ENCODE assay signal across 8 mouse cellular contexts in genomic region chr5:22746533-22747021, GRCm38 (mm10). TPM values are rescaled to one million over a fixed set of nuclear protein-coding genes. Genes with fewer than 3 reads are reported as not detected.
A peak's percentile ranks its signal among the peaks of the same experiment; 100 is the strongest.
DNase-seq lines count a peak whose midpoint lies in the region; ATAC-seq and TF ChIP-seq lines count a peak whose summit lies in the region.

No protein-coding gene starts in this region.

- H3K27me3 ChIP-seq in kidney, embryonic 14.5 days (ENCODE audit: control insufficient read depth, insufficient read depth, low read length): peaks cover 33% of the 10 kb centered on the region
- H3K27me3 ChIP-seq in embryonic facial prominence, embryonic 14.5 days (replicated peaks; ENCODE audit: control insufficient read depth, insufficient read depth, low read length): peaks cover 50% of the 10 kb centered on the region
- peaks cover 56% of the 10 kb centered on the region for H3K27me3 ChIP-seq in limb, embryonic 15.5 days
- H3K27me3 ChIP-seq in thymus, adult 2 months (ENCODE audit: control insufficient read depth, insufficient read depth, low read length): peaks cover 6% of the 10 kb centered on the region; the same call in 1 of the 2 replicates

- TF ChIP-seq POLR2A in thymus, adult 2 months (IDR thresholded peaks at IDR 0.05; ENCODE audit: control insufficient read depth, extremely low read depth, insufficient read depth, low read length, poor library complexity): no peak

- H3K36me3 ChIP-seq in kidney, embryonic 14.5 days (ENCODE audit: control insufficient read depth, insufficient read depth, low read length): no peaks in the 10 kb centered on the region
- H3K36me3 ChIP-seq in embryonic facial prominence, embryonic 14.5 days (ENCODE audit: control insufficient read depth, insufficient read depth, low read length): no peaks in the 10 kb centered on the region
- no peaks in the 10 kb centered on the region for H3K36me3 ChIP-seq in limb, embryonic 15.5 days
- H3K36me3 ChIP-seq in thymus, adult 2 months (ENCODE audit: control insufficient read depth, insufficient read depth, low read length): no peaks in the 10 kb centered on the region

- peak overlapping the region; percentile 87 for H3K4me2 ChIP-seq in kidney, embryonic 14.5 days (replicated peaks; ENCODE audit: low read depth, low read length)
- H3K4me2 ChIP-seq in embryonic facial prominence, embryonic 14.5 days (ENCODE audit: low read depth, low read length): peak overlapping the region; percentile 95
- H3K4me2 ChIP-seq in limb, embryonic 15.5 days: peak overlapping the region; percentile 94

- DNase-seq in kidney, postnatal 36 days: no peak
- peak; percentile 21 for DNase-seq in R1 (ENCODE audit: low read depth, low spot score)
- DNase-seq in embryonic facial prominence, embryonic 14.5 days (ENCODE audit: low spot score): peak; percentile 3
- DNase-seq in right cerebral cortex, postnatal 14 days: peak; percentile 8
- DNase-seq in gastrocnemius, postnatal 25 days: no peak
- DNase-seq in thymus, adult 2 months: no peak

- H3K9me3 ChIP-seq in kidney, embryonic 14.5 days (ENCODE audit: control insufficient read depth, low read length): no peaks in the 10 kb centered on the region
- no peaks in the 10 kb centered on the region for H3K9me3 ChIP-seq in embryonic facial prominence, embryonic 14.5 days (ENCODE audit: control insufficient read depth, low read length)
- H3K9me3 ChIP-seq in limb, embryonic 15.5 days: no peaks in the 10 kb centered on the region

- H3K9ac ChIP-seq in kidney, embryonic 14.5 days (ENCODE audit: low read depth, low read length): no peak overlapping the region
- peak overlapping the region; percentile 54 for H3K9ac ChIP-seq in embryonic facial prominence, embryonic 14.5 days (ENCODE audit: low read depth, low read length)
- no peak overlapping the region for H3K9ac ChIP-seq in limb, embryonic 15.5 days

- peaks cover 4% of the 10 kb centered on the region; the same call in 1 of the 2 replicates for H3K4me1 ChIP-seq in kidney, embryonic 14.5 days (ENCODE audit: control insufficient read depth, insufficient read depth, low read length)
- no peaks in the 10 kb centered on the region for H3K4me1 ChIP-seq in embryonic facial prominence, embryonic 14.5 days (ENCODE audit: control insufficient read depth, insufficient read depth, low read length)
- H3K4me1 ChIP-seq in limb, embryonic 15.5 days: peaks cover 16% of the 10 kb centered on the region
- peaks cover 11% of the 10 kb centered on the region for H3K4me1 ChIP-seq in thymus, adult 2 months (replicated peaks; ENCODE audit: control insufficient read depth, insufficient read depth, low read length)

- H3K27ac ChIP-seq in kidney, embryonic 14.5 days (ENCODE audit: low read depth, low read length): no peak overlapping the region
- H3K27ac ChIP-seq in embryonic facial prominence, embryonic 14.5 days (replicated peaks; ENCODE audit: low read depth, low read length): no peak overlapping the region
- no peak overlapping the region for H3K27ac ChIP-seq in limb, embryonic 15.5 days
- H3K27ac ChIP-seq in thymus, adult 2 months (ENCODE audit: control insufficient read depth, insufficient read depth, low read length): no peak overlapping the region

- ATAC-seq in kidney, embryonic 14.5 days (ENCODE audit: low FRiP score, low TSS enrichment): peak; percentile 57
- ATAC-seq in embryonic facial prominence, embryonic 14.5 days (ENCODE audit: low read depth): peak; percentile 62
- ATAC-seq in limb, embryonic 15.5 days (ENCODE audit: insufficient number of reproducible peaks, low FRiP score, low TSS enrichment, low read depth): 0 out of 2 replicates have a peak, but pooled peaks have one; percentile 44

- peak overlapping the region; percentile 53 for H3K4me3 ChIP-seq in kidney, embryonic 14.5 days (ENCODE audit: low read length)
- peak overlapping the region; percentile 56 for H3K4me3 ChIP-seq in embryonic facial prominence, embryonic 14.5 days (ENCODE audit: low read depth, low read length)
- peak overlapping the region; percentile 53 for H3K4me3 ChIP-seq in limb, embryonic 15.5 days
- H3K4me3 ChIP-seq in thymus, adult 2 months (ENCODE audit: control insufficient read depth, insufficient read depth, low read length): no peak overlapping the region

- TF ChIP-seq CTCF in thymus, adult 2 months (IDR thresholded peaks at IDR 0.05; ENCODE audit: borderline replicate concordance, control insufficient read depth, extremely low read depth, insufficient read depth, low read length, poor library complexity): no peak

- WGBS in kidney, embryonic 14.5 days: 0% methylated on average over 19 of the region's 20 CpGs
- WGBS in embryonic facial prominence, embryonic 14.5 days: 0% methylated on average over 20 of the region's 20 CpGs
- under 1% methylated on average over 20 of the region's 20 CpGs for WGBS in limb, embryonic 15.5 days
- 10% methylated on average over 20 of the region's 20 CpGs for WGBS in thymus, adult 2 months

RNA-seq across cellular contexts. Expression of gene Lhfpl3, which starts 0.7 kb away (rescaled TPM):
- polyA plus RNA-seq in kidney, embryonic 14.5 days (2014; fragmentation: Nextera tagmentation; extraction: Ambion mirVana): 0.19 and 0.24 TPM in 2 replicates
- polyA plus RNA-seq in embryonic facial prominence, embryonic 14.5 days (2014; fragmentation: Nextera tagmentation; extraction: Ambion mirVana): 0.97 and 1.3 TPM in 2 replicates
- polyA plus RNA-seq in limb, embryonic 15.5 days (2015; fragmentation: Nextera tagmentation; extraction: Ambion mirVana): 0.47 and 0.52 TPM in 2 replicates
- total RNA-seq in gastrocnemius, postnatal 25 days (2021): not detected
- polyA plus RNA-seq in thymus, adult 2 months (2012; rRNA removed): 0.03 and 0.06 TPM in 2 replicates

Comparison
In these comparisons a context has a peak if more than half of its experiments do, and no peak if none do; other contexts are left out.
1. DNase-seq: peak in R1 (single experiment), embryonic facial prominence, embryonic 14.5 days (single experiment) and right cerebral cortex, postnatal 14 days (single experiment); none in kidney, postnatal 36 days (0 of 2), gastrocnemius, postnatal 25 days (single experiment) and thymus, adult 2 months (single experiment).
2. Peak in every context shown above with its lines, with median percentiles within 50 percentile points of each other: ATAC-seq and H3K4me2 ChIP-seq.